Comparison of ENCODE assay signal across 1 mouse cellular context in the genomic region with DNA sequence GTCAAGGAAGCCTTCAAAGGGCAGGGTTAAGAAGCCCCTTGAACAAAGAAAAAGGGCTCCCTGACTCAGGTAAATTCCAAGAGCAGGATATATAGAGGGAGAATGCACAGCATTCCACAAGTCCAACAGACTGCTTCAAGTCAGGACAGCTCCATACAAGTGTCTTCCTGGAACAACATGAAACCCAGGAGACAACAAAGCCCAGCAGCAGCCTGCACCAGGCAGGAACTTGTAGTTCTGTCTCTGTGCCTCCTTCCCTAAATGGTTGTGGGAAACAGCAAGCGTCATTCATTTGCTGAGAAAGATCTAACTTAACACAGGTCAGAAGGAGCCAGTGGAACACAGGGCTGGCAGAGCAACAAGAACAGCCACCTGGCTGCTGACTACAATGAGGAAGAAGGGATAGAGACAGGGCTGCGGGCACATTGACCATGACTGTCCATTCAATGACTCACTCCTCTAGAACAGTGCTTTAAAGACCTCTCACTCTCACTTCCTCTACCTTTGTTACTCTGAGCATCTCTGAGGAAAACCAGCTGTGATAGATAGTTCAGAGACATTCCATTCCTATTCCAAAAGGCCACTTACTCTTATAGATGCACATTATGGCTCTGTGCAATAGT.
TF ChIP-seq lines count a peak whose summit lies in the region.

No protein-coding gene starts in this region.

TF ChIP-seq in CH12.LX, 34 proteins besides CTCF, POLR2A, EP300 and RAD21 (continued from another document):
- no peak for TF ChIP-seq GABPA (IDR thresholded peaks at IDR 0.05; ENCODE audit: insufficient replicate concordance, low read depth, low read length)
- peak; percentile 57 for TF ChIP-seq MAX (IDR thresholded peaks at IDR 0.05; ENCODE audit: low read length)
- TF ChIP-seq ZNF384 (IDR thresholded peaks at IDR 0.05; ENCODE audit: low read depth, low read length) = no peak
- TF ChIP-seq BHLHE40 (IDR thresholded peaks at IDR 0.05; ENCODE audit: low read depth, low read length) = no peak; the same call in 1 of the 2 replicates
- no peak for TF ChIP-seq ZKSCAN1 (IDR thresholded peaks at IDR 0.05; ENCODE audit: borderline replicate concordance, low read depth, low read length)
- no peak for TF ChIP-seq TCF12 (IDR thresholded peaks at IDR 0.05; ENCODE audit: low read depth, low read length)
- TF ChIP-seq ETS1 (conservative IDR thresholded peaks at IDR 0.05; ENCODE audit: low read depth, low read length) = no peak
- no peak for TF ChIP-seq CHD2 (IDR thresholded peaks at IDR 0.05; ENCODE audit: low read length)
- TF ChIP-seq UBTF (IDR thresholded peaks at IDR 0.05; ENCODE audit: low read depth, low read length) = no peak
- TF ChIP-seq IRF4 (IDR thresholded peaks at IDR 0.05; ENCODE audit: low read depth, low read length) = peak; percentile 76
- no peak for TF ChIP-seq ZC3H11A (IDR thresholded peaks at IDR 0.05; ENCODE audit: low read depth, low read length)
- TF ChIP-seq JUND (conservative IDR thresholded peaks at IDR 0.05; ENCODE audit: low read depth, low read length) = peak; percentile 47; the same call in 1 of the 2 replicates
